ENCODE assay signal across 9 mouse cellular contexts in genomic region chr9:63144502-63145248, GRCm38 (mm10). TPM values are rescaled to one million over a fixed set of nuclear protein-coding genes. Genes with fewer than 3 reads are reported as not detected.
DNase-seq lines count a peak whose midpoint lies in the region; ATAC-seq and TF ChIP-seq lines count a peak whose summit lies in the region.
"Had no signal": no experiment of that assay in that cellular context is flagged by ENCODE, and none has a peak within 500 bp of the region (broad histone marks: within the 10 kb centered on the region; RNA-seq: fewer than 3 reads in every experiment).

No protein-coding gene starts in this region.

- H3K79me2 ChIP-seq in heart, adult 2 months (replicated peaks; ENCODE audit: control insufficient read depth, insufficient read depth, low read length), result no peaks in the 10 kb centered on the region

- H3K4me2 ChIP-seq in heart, postnatal 0 days (ENCODE audit: low read depth, low read length), result peak overlapping the region; percentile 55

- TF ChIP-seq EP300 in heart, adult 2 months (IDR thresholded peaks at IDR 0.05; ENCODE audit: insufficient read depth, low read depth, low read length), result no peak
- TF ChIP-seq EP300 in heart, postnatal 0 days (IDR thresholded peaks at IDR 0.05; ENCODE audit: low read depth), result no peak

- H3K36me3 ChIP-seq in heart, adult 2 months (ENCODE audit: control insufficient read depth, insufficient read depth, low read length), result no peaks in the 10 kb centered on the region
- H3K36me3 ChIP-seq in G1E (replicated peaks), result no peaks in the 10 kb centered on the region
- no peaks in the 10 kb centered on the region for H3K36me3 ChIP-seq in heart, postnatal 0 days (replicated peaks; ENCODE audit: control insufficient read depth, insufficient read depth, low read length)
- H3K36me3 ChIP-seq in midbrain, embryonic 10.5 days, result no peaks in the 10 kb centered on the region

- H3K9me3 ChIP-seq in G1E (replicated peaks), result peaks cover 75% of the 10 kb centered on the region
- H3K9me3 ChIP-seq in heart, postnatal 0 days (replicated peaks; ENCODE audit: control insufficient read depth, low read length), result no peaks in the 10 kb centered on the region
- H3K9me3 ChIP-seq in midbrain, embryonic 10.5 days (replicated peaks), result no peaks in the 10 kb centered on the region

- peak overlapping the region; percentile 24; the same call in 1 of the 2 replicates for H3K4me3 ChIP-seq in heart, adult 2 months
- H3K4me3 ChIP-seq in G1E (ENCODE audit: low read depth, low read length), result peak overlapping the region; percentile 38; the same call in 1 of the 2 replicates
- H3K4me3 ChIP-seq in heart, postnatal 0 days (ENCODE audit: low read depth, low read length), result peak overlapping the region; percentile 39
- peak overlapping the region; percentile 32 for H3K4me3 ChIP-seq in midbrain, embryonic 10.5 days

- TF ChIP-seq POLR2A in heart, adult 2 months (IDR thresholded peaks at IDR 0.05; ENCODE audit: insufficient read depth, low read depth, low read length), result no peak

- WGBS in heart, adult 2 months, result under 1% methylated on average over 80 of the region's 80 CpGs
- 1% methylated on average over 66 of the region's 80 CpGs for WGBS in heart, postnatal 0 days
- 1% methylated on average over 80 of the region's 80 CpGs for WGBS in midbrain, embryonic 10.5 days

- no peaks in the 10 kb centered on the region for H3K4me1 ChIP-seq in heart, adult 2 months (ENCODE audit: control insufficient read depth, insufficient read depth, low read length)
- H3K4me1 ChIP-seq in G1E (ENCODE audit: insufficient read depth, low read depth, low read length), result no peaks in the 10 kb centered on the region
- peaks cover 20% of the 10 kb centered on the region for H3K4me1 ChIP-seq in heart, postnatal 0 days (ENCODE audit: control insufficient read depth, insufficient read depth)
- peaks cover 79% of the 10 kb centered on the region for H3K4me1 ChIP-seq in midbrain, embryonic 10.5 days

- intact Hi-C loops in heart, adult 2 months (cut with DNase I), result no loop called here

- no peak overlapping the region for H3K9ac ChIP-seq in heart, adult 2 months (ENCODE audit: low read depth, low read length)
- no peak overlapping the region for H3K9ac ChIP-seq in heart, postnatal 0 days (replicated peaks; ENCODE audit: low read depth, low read length)

- H3K27me3 ChIP-seq in heart, adult 2 months (ENCODE audit: control insufficient read depth, insufficient read depth, low read length), result peaks cover 56% of the 10 kb centered on the region
- peaks cover 32% of the 10 kb centered on the region for H3K27me3 ChIP-seq in G1E (ENCODE audit: insufficient read depth, low read length)
- H3K27me3 ChIP-seq in heart, postnatal 0 days (ENCODE audit: control insufficient read depth, insufficient read depth, low read length), result peaks cover 100% of the 10 kb centered on the region
- peaks cover 100% of the 10 kb centered on the region for H3K27me3 ChIP-seq in midbrain, embryonic 10.5 days (ENCODE audit: low read depth, poor library complexity, severe bottlenecking)

- H3K27ac ChIP-seq in heart, adult 2 months, result no peak overlapping the region
- H3K27ac ChIP-seq in heart, postnatal 0 days (ENCODE audit: low read depth), result no peak overlapping the region
- no peak overlapping the region for H3K27ac ChIP-seq in midbrain, embryonic 10.5 days (replicated peaks)

- no peak for TF ChIP-seq CTCF in heart, adult 2 months (IDR thresholded peaks at IDR 0.05)
- no peak for TF ChIP-seq CTCF in G1E (IDR thresholded peaks at IDR 0.05; ENCODE audit: low read depth, low read length)
- TF ChIP-seq CTCF in heart, postnatal 0 days (IDR thresholded peaks at IDR 0.05; ENCODE audit: low read depth), result no peak

- DNase-seq in heart, adult 2 months, result no peak
- DNase-seq in heart, postnatal 4 days, result no peak
- no peak for DNase-seq in G1E (ENCODE audit: low spot score)
- DNase-seq in heart, postnatal 0 days (ENCODE audit: low spot score), result no peak
- peak; percentile 52 for DNase-seq in midbrain, embryonic 10.5 days (ENCODE audit: low spot score)
- DNase-seq in natural killer cell, adult 2 months (ENCODE audit: low spot score in 2 of 2), result no peak
- no peak for DNase-seq in cerebellum, adult 9-11 months
- DNase-seq in urinary bladder, postnatal 10 days (ENCODE audit: low spot score), result no peak
- DNase-seq: thymus, postnatal 14 days had no signal

- no peak for ATAC-seq in G1E (ENCODE audit: extremely low read depth, insufficient number of reproducible peaks, low FRiP score, poor library complexity, severe bottlenecking)
- ATAC-seq in heart, postnatal 0 days (ENCODE audit: insufficient read depth, low read depth), result no peak

RNA-seq across cellular contexts. Expression of gene Skor1, which starts 4.1 kb away (rescaled TPM):
- under 1 TPM; 0.07 to 0.10 TPM for total RNA-seq in heart, adult 2 months (2021)
- 0.04 TPM in 1 of 2 replicates, not detected in the other for polyA plus RNA-seq in heart, adult 2 months (2012; rRNA removed)
- under 1 TPM; 0.10 to 0.23 TPM for total RNA-seq in heart, postnatal 4 days (2021)
- total RNA-seq in G1E (2014; fragmentation: Nextera tagmentation) (not detected in 2 replicates), G1E (2017) (0.05 and 0.06 TPM in 2 replicates)
- polyA plus RNA-seq in G1E (2012), result 0.02 TPM in 1 of 2 replicates, not detected in the other
- not detected in 2 replicates for total RNA-seq in heart, postnatal 0 days (2014; rRNA removed; ENCODE audit: low replicate concordance)
- not detected in 2 replicates for polyA plus RNA-seq in heart, postnatal 0 days (2015; fragmentation: Nextera tagmentation; extraction: Ambion mirVana)
- polyA plus RNA-seq in midbrain, embryonic 10.5 days (2016; fragmentation: Nextera tagmentation; extraction: Ambion mirVana), result 0.12 TPM in 1 of 2 replicates, not detected in the other
